Mouse (Mus musculus) forebrain, embryonic 14.5 days (tissue): Measurements from ENCODE around the gene Tamm41. TPM values are rescaled to one million over a fixed set of nuclear protein-coding genes. Genes with fewer than 3 reads are reported as not detected.

ENCODE experiments used
- polyA plus RNA-seq: library from polyadenylated mRNA; unstranded; fragments of >200 nt; fragmentation: Nextera tagmentation; extraction: Ambion mirVana; gene quantifications from 2 replicates; pipeline ENCODE4 v1.2.1, GENCODE M21; 2014

Tamm41 gene
- polyA plus RNA-seq, 1 experiment from 2014 or later, result 69.6 TPM

Other genes with a start within 250 kb of the Tamm41 start
- 44.9 and 54.2 TPM in 2 replicates for gene Vgll4, start 67.9 kb downstream of the Tamm41 start, polyA plus RNA-seq
- 23.3 and 31.6 TPM in 2 replicates for gene Syn2, start 97.0 kb upstream of the Tamm41 start, polyA plus RNA-seq
- not detected in 2 replicates for gene Gm17482, start 189.5 kb upstream of the Tamm41 start, polyA plus RNA-seq
- 1.5 and 2.0 TPM in 2 replicates for gene Timp4, start 214.3 kb upstream of the Tamm41 start, polyA plus RNA-seq